Mouse (Mus musculus) hindbrain, embryonic 14.5 days (tissue): Measurements from ENCODE around the gene Ccnl2. TPM values are rescaled to one million over a fixed set of nuclear protein-coding genes. Genes with fewer than 3 reads are reported as not detected.
A peak's percentile ranks its signal among the peaks of the same experiment; 100 is the strongest.

Source experiments
- ATAC-seq: fragments of 200-750 bp; cut with Nextera tagmentation; 2 replicates; pipeline ENCODE4 v1.8.0; 2017; ENCODE audit warnings: moderate number of reproducible peaks, mild to moderate bottlenecking, moderate TSS enrichment, moderate library complexity; ENCODE audit not compliant: low FRiP score
- DNase-seq: peaks from one replicate; pipeline ENCODE4 v3.0.0-alpha.2; 2015; ENCODE audit warnings: low spot score
- H3K27ac ChIP-seq: fragments of 300-500 bp; sonication (generic); 2 replicates; pipeline ENCODE4 v1.5.1; 2014; ENCODE audit warnings: mild to moderate bottlenecking, moderate library complexity
- H3K27me3 ChIP-seq: fragments of 300-500 bp; sonication (generic); 2 replicates; pipeline ENCODE4 v1.6.1; 2014; ENCODE audit warnings: mild to moderate bottlenecking, low read length, mixed read lengths; ENCODE audit not compliant: control insufficient read depth, insufficient read depth
- H3K36me3 ChIP-seq: fragments of 300-500 bp; sonication (generic); replicated peaks from 2 replicates; pipeline ENCODE4 v1.6.1; 2014; ENCODE audit not compliant: control insufficient read depth, insufficient read depth
- H3K4me1 ChIP-seq: fragments of 300-500 bp; sonication (generic); replicated peaks from 2 replicates; pipeline ENCODE4 v1.6.1; 2014; ENCODE audit warnings: antibody characterized with exemption, low read length, mixed read lengths; ENCODE audit not compliant: control insufficient read depth, insufficient read depth
- H3K4me2 ChIP-seq: fragments of 300-500 bp; sonication (generic); replicated peaks from 2 replicates; pipeline ENCODE4 v1.6.1; 2014; ENCODE audit warnings: mild to moderate bottlenecking, moderate library complexity
- H3K4me3 ChIP-seq: fragments of 300-500 bp; sonication (generic); replicated peaks from 2 replicates; pipeline ENCODE4 v1.5.1; 2014; ENCODE audit warnings: mild to moderate bottlenecking, low read length
- H3K9ac ChIP-seq: fragments of 300-500 bp; sonication (generic); 2 replicates; pipeline ENCODE4 v1.6.1; 2014
- H3K9me3 ChIP-seq: fragments of 300-500 bp; sonication (generic); 2 replicates; pipeline ENCODE4 v1.6.1; 2016; ENCODE audit warnings: low read length; ENCODE audit not compliant: control insufficient read depth
- WGBS: fragments of 180-500 bp; shearing (Covaris S2); extraction: QIAGEN DNeasy Blood & Tissue Kit; methylation state at CpG from one replicate; pipeline ENCODE4 v1.1.7; 2014; 5-methylcytosine and 5-hydroxymethylcytosine counted together
- polyA plus RNA-seq: library from polyadenylated mRNA; unstranded; fragments of >200 nt; fragmentation: Nextera tagmentation; extraction: Ambion mirVana; gene quantifications from 2 replicates; pipeline ENCODE4 v1.2.1, GENCODE M21; 2014

The Ccnl2 gene
- polyA plus RNA-seq, 1 experiment from 2014 or later: 131 TPM

DNA sequence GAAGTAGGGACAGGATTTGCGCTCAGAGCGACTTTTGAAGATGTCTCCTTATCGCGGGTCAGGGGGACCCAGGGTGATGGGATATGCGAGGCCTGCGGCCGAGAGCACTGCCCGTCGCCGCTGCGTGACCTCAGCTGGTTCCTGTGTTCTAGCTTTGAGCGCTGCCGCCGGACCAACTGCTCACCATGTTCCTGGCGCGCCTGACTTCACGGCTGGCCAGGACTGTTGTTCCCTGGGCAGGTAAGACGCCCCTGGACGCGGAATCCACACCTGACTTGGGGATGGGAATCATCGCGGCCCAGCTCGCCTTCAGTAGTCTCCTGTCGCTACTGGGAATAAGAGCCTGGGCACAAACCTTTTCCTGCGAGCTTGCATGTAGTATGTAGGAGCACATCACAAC is 19.5 kb downstream of the Ccnl2 start:
- peak overlapping the region; percentile 89 for H3K9ac ChIP-seq
- WGBS: under 1% methylated on average over 25 of the region's 25 CpGs
- H3K4me1 ChIP-seq: peaks cover 19% of the 10 kb centered on the region
- H3K27ac ChIP-seq: peak overlapping the region; percentile 89
- H3K27me3 ChIP-seq: no peaks in the 10 kb centered on the region
- peak overlapping the region; percentile 99 for H3K4me2 ChIP-seq
- H3K9me3 ChIP-seq: no peaks in the 10 kb centered on the region
- ATAC-seq: peak; percentile 35
- peaks cover 29% of the 10 kb centered on the region for H3K36me3 ChIP-seq
- H3K4me3 ChIP-seq: peak overlapping the region; percentile 64
- no peak for DNase-seq

DNA sequence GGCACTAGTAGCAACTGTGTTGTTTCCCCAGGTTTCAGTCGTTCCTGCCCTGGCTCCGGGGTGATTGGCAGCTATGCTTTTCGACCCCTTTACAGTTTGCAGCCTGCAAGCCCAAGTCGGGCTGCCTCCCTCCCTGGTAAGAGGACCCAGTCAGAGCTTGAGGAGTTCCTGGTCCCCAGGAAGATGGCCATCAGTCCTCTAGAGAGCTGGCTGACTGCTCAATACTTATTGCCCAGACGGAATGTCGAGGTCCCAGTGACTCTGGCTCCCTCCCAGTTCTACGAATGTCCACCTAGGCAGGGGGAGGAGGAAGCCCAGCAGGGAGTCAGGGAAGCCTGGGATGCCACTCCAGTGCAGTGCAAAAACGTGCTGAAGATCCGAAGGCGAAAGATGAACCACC is 20.0 kb downstream of the Ccnl2 start:
- Histone ChIP-seq H3K9ac (peak overlapping the region; percentile 89), H3K4me3 (peak overlapping the region; percentile 64), H3K27ac (peak overlapping the region; percentile 89; the same call in 1 of the 2 replicates), H3K27me3 (no peaks in the 10 kb centered on the region), H3K4me2 (peak overlapping the region; percentile 99), H3K36me3 (peaks cover 25% of the 10 kb centered on the region; the same call in 1 of the 2 replicates), H3K9me3 (no peaks in the 10 kb centered on the region), H3K4me1 (peaks cover 19% of the 10 kb centered on the region)
- ATAC-seq (no peak), DNase-seq (no peak)
- 61% methylated on average over 10 of the region's 10 CpGs for WGBS

DNA sequence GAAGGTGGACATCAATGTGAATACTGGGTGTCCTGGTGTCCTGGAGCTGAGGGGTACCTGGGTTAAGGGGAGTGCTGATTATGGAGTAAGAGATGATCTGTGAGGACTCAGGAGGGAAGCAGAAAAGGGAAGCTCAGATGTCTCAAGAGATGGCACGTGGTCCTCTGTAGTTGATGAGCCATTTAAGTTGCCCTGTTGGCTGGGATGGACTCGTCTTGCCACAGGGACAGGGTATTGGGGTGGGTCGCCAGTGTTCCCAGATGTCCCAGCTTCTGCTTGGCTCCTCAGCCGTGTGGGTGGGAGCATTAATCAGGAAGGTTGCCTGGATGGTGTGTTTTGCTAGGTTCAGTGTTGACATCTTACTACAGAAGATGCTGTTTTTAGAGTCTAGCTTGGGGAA is 20.9 kb downstream of the Ccnl2 start:
- Histone ChIP-seq H3K4me3 (no peak overlapping the region), H3K4me2 (no peak overlapping the region)

DNA sequence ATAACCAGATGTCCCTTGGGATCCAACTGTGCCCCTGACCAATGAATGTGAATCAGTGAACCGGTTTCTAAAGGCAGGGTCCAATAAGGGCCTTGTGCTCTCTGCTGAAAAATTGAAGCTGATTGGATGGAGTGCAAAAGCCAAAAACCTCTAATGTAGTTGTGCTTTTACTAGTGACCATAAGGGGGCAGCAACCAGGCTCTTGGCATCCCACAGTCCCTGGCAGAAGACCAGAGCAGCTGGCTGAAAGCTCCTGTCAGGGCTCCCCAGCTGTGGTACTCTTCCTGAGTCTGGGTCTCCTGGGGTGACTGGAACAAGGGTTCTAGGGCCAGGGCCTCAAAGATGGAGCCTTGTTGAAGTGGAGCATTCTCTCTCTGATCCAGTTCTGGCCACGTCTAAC is 21.5 kb downstream of the Ccnl2 start:
- no peaks in the 10 kb centered on the region for H3K27me3 ChIP-seq
- no peak overlapping the region for H3K4me3 ChIP-seq
- H3K27ac ChIP-seq: peak overlapping the region; percentile 62
- peak overlapping the region; percentile 20; the same call in 1 of the 2 replicates for H3K4me2 ChIP-seq
- H3K9me3 ChIP-seq: no peaks in the 10 kb centered on the region
- peaks cover 19% of the 10 kb centered on the region for H3K4me1 ChIP-seq
- ATAC-seq (no peak), DNase-seq (peak; percentile 72)
- peaks cover 9% of the 10 kb centered on the region; the same call in 1 of the 2 replicates for H3K36me3 ChIP-seq
- WGBS: 38% methylated on average over 2 of the region's 2 CpGs
- no peak overlapping the region for H3K9ac ChIP-seq

More for the DNA sequence above, 20.9 kb downstream of the Ccnl2 start:
- Histone ChIP-seq H3K9me3 (no peaks in the 10 kb centered on the region), H3K36me3 (peaks cover 15% of the 10 kb centered on the region; the same call in 1 of the 2 replicates), H3K4me1 (peaks cover 19% of the 10 kb centered on the region), H3K27me3 (no peaks in the 10 kb centered on the region), H3K9ac (no peak overlapping the region), H3K27ac (no peak overlapping the region)
- no peak for DNase-seq
- ATAC-seq: no peak
- WGBS: 78% methylated on average over 4 of the region's 4 CpGs

DNA sequence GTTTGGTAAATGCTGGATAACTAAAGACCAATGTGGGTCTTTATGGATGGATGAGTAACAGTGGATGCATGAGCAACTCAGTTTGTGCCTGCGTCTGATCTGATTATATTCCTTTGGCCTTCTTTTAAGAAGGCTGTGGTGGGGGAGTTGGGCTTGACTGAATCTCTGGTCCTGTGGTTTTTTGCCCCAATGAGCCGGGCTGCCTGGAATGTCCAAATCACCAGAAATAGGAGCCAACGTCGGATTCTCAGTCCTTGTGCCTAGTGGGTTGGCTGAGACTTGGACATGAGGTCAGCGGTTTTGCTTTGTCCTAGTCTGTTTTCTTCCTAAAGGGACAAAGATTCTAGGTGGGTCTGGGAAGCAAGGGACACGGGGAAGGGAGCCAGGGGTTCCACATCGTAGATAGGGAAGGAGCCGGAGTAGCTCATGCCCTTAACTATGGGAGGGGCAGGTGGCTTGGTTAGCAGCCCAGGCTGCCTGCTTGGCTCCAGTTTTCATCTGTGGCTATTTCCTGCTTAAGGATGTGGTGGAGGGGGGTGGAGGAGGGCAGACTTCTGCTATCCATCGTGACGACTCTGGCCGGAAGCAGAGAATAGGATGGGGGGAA is 25.2 kb downstream of the Ccnl2 start:
- H3K4me1 ChIP-seq: peaks cover 20% of the 10 kb centered on the region
- H3K4me3 ChIP-seq: no peak overlapping the region
- H3K9ac ChIP-seq: no peak overlapping the region
- no peak overlapping the region for H3K27ac ChIP-seq
- ATAC-seq: no peak
- 81% methylated on average over 11 of the region's 11 CpGs for WGBS
- no peak for DNase-seq
- peaks cover 9% of the 10 kb centered on the region; the same call in 1 of the 2 replicates for H3K27me3 ChIP-seq
- no peaks in the 10 kb centered on the region for H3K9me3 ChIP-seq
- H3K4me2 ChIP-seq: no peak overlapping the region
- peaks cover 8% of the 10 kb centered on the region; the same call in 1 of the 2 replicates for H3K36me3 ChIP-seq

DNA sequence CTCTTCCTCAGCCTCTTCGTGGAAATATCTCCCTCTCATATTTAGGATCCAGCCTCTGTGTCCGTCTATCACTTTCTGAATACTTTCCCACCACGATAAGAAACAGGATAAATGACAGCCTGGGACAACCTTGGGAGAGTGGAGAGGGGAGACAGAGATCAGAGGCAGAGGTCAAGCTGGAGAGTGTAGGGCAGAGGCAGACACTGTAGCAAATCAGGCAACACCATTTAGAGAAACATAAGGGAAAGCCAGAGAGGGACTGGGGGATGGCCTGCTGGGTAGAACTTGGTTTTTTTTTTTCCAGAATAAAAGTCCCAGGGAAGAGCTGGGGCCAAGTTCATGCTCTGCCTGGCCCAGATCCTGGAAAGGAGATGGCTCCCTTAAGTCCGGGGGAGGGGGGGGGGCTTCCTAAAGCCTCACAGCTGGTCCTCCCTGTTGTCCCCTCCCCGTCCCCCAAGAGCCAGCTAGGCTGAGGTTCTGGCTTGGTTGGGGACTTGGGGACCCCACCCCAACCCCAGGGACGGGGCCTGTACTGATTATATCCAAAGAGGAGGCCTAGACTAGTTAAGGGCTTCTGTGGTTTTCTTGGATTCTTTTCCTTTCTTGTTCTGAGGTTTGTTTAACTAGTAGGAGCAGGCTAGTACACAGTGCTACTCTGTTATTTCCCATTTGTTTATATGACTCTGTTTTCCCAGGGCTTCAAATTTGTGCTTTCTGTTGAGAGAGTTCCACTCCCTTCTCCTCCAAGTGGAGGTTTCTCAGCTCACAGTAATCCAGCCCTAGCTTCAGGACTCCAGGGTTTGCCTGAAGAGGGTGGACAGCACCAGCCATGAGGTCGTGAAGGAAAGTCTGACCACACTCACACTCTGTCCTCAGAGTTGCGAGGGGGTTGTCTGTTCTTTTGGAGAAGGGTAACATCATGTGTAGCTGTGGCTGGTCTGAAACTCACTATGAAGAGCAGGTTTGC is 26.2 kb downstream of the Ccnl2 start:
- no peak overlapping the region for H3K9ac ChIP-seq
- no peak for ATAC-seq
- peaks cover 10% of the 10 kb centered on the region for H3K4me1 ChIP-seq
- no peak overlapping the region for H3K4me2 ChIP-seq
- no peak overlapping the region for H3K27ac ChIP-seq
- 0 out of 2 replicates have a peak, but pooled peaks cover under 1% of the 10 kb centered on the region for H3K36me3 ChIP-seq
- no peaks in the 10 kb centered on the region for H3K9me3 ChIP-seq
- DNase-seq: no peak
- H3K4me3 ChIP-seq: no peak overlapping the region
- WGBS: 56% methylated on average over 8 of the region's 8 CpGs
- H3K27me3 ChIP-seq: peaks cover 9% of the 10 kb centered on the region; the same call in 1 of the 2 replicates

DNA sequence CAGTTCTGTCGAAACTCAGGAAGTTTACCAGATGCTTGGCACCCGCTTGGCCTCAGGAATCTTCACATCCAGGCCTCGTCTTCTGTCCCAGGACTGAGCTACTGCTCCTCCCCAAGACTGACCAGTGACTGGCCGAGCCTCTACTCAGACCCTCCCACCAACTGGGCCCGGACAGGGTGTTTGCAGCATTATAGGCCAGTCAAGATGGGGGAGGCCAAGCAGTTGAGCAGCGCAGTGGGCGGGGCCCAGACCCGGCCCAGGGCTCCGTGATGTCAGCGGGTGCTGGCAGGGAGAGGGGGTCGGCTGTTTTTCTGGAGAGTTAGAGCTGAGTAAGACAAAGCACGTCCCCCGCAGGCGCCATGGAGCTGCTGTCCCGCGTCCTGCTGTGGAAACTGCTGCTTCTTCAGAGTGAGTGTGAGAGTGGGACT is 27.2 kb downstream of the Ccnl2 start, which contains the start of gene Mxra8:
Mxra8 (plus strand) TSS at position 198 of the 428 bp plus-strand sequence.
- Histone ChIP-seq H3K9ac (peak within 1 kb of the TSS; percentile 51), H3K36me3 (no peaks in the 10 kb centered on the region), H3K4me2 (peak within 1 kb of the TSS; percentile 54), H3K27me3 (peaks cover 9% of the 10 kb centered on the region; the same call in 1 of the 2 replicates), H3K4me3 (peak within 1 kb of the TSS; percentile 25), H3K27ac (no peak within 1 kb of the TSS; the same call in 1 of the 2 replicates), H3K9me3 (no peaks in the 10 kb centered on the region), H3K4me1 (peaks cover 7% of the 10 kb centered on the region)
- DNase-seq (no peak), ATAC-seq (peak; percentile 53; the same call in 1 of the 2 replicates)
- WGBS: 4% methylated on average over 16 of the region's 16 CpGs

GRCm38 (mm10) chr4:155840076-155841002 is 28.1 kb downstream of the Ccnl2 start:
- Histone ChIP-seq H3K4me2 (peak overlapping the region; percentile 54), H3K9ac (peak overlapping the region; percentile 51), H3K36me3 (no peaks in the 10 kb centered on the region), H3K27ac (no peak overlapping the region; the same call in 1 of the 2 replicates), H3K27me3 (peaks cover 9% of the 10 kb centered on the region; the same call in 1 of the 2 replicates), H3K4me1 (peaks cover 7% of the 10 kb centered on the region), H3K9me3 (no peaks in the 10 kb centered on the region), H3K4me3 (peak overlapping the region; percentile 25)
- DNase-seq: no peak
- 13% methylated on average over 8 of the region's 8 CpGs for WGBS
- ATAC-seq: 0 out of 2 replicates have a peak, but pooled peaks have one; percentile 6
